ENCODE assay signal across 8 mouse cellular contexts in the genomic region with DNA sequence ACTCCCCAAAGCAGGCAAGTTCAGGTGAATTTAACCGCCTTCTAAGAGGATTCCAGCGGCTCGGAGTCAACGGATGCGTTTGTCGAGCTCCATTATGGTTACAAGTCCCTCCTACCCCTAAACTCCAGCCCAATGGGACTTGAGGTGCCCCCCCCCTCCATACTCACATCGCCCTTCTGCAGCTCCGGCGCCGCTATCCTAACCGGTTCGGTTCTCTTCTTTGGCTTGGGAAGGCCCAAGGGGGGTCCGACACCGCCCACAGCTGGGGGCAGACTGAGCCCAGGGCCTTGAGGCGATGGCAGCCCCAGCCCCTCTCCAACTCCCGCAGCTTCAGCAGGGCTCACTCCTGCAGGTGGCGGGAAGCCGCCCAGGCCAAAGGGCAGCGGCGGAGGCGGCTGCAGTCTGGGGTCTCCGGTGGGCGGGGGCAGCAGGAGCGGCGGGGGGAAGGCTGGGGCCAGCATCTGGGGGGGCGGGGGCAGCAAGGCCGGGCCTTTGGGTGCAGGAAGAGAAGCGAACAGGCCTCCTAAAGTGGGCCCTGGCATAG. TPM values are rescaled to one million over a fixed set of nuclear protein-coding genes. Genes with fewer than 3 reads are reported as not detected.
DNase-seq lines count a peak whose midpoint lies in the region; ATAC-seq lines count a peak whose summit lies in the region.

No protein-coding gene starts in this region.

- no peak; the same call in none of the 2 replicates for ATAC-seq in intestine, embryonic 16.5 days
- ATAC-seq in limb, embryonic 15.5 days (ENCODE audit: insufficient number of reproducible peaks, low FRiP score, low TSS enrichment, low read depth), result no peak

- H3K27ac ChIP-seq in intestine, embryonic 16.5 days (ENCODE audit: low read length), result peak overlapping the region; percentile 96
- peak overlapping the region; percentile 92 for H3K27ac ChIP-seq in limb, embryonic 15.5 days

- H3K4me3 ChIP-seq in intestine, embryonic 16.5 days (ENCODE audit: low read length), result peak overlapping the region; percentile 100
- H3K4me3 ChIP-seq in limb, embryonic 15.5 days, result peak overlapping the region; percentile 99

- H3K9ac ChIP-seq in intestine, embryonic 16.5 days (ENCODE audit: low read depth, low read length), result peak overlapping the region; percentile 96
- H3K9ac ChIP-seq in limb, embryonic 15.5 days, result peak overlapping the region; percentile 96

- DNase-seq in spleen, adult 18-20 months, result peak; percentile 30 to 42
- no peak for DNase-seq in spleen, adult 12 weeks (ENCODE audit: low spot score)
- DNase-seq in cerebellum, adult 9-11 months, result peak; percentile 85
- DNase-seq in frontal cortex, postnatal 14 days (ENCODE audit: low spot score in 2 of 2), result peak; percentile 30 to 37
- DNase-seq in naive thymus-derived CD4-positive, alpha-beta T cell, adult 2 months (ENCODE audit: low read depth), result peak; percentile 57
- DNase-seq in testis, postnatal 10 days (ENCODE audit: low spot score), result peak; percentile 69

- no peaks in the 10 kb centered on the region for H3K27me3 ChIP-seq in intestine, embryonic 16.5 days (replicated peaks; ENCODE audit: control insufficient read depth, insufficient read depth, low read length)
- H3K27me3 ChIP-seq in limb, embryonic 15.5 days, result no peaks in the 10 kb centered on the region

- H3K36me3 ChIP-seq in intestine, embryonic 16.5 days (ENCODE audit: control insufficient read depth, insufficient read depth, low read length), result no peaks in the 10 kb centered on the region
- H3K36me3 ChIP-seq in limb, embryonic 15.5 days, result peaks cover 10% of the 10 kb centered on the region

- under 1% methylated on average over 24 of the region's 28 CpGs for WGBS in intestine, embryonic 16.5 days
- WGBS in limb, embryonic 15.5 days, result under 1% methylated on average over 27 of the region's 28 CpGs

- H3K9me3 ChIP-seq in intestine, embryonic 16.5 days (ENCODE audit: control insufficient read depth, low read length), result no peaks in the 10 kb centered on the region
- no peaks in the 10 kb centered on the region for H3K9me3 ChIP-seq in limb, embryonic 15.5 days

- peaks cover 17% of the 10 kb centered on the region for H3K4me1 ChIP-seq in intestine, embryonic 16.5 days (ENCODE audit: control insufficient read depth, insufficient read depth, low read length)
- peaks cover 20% of the 10 kb centered on the region for H3K4me1 ChIP-seq in limb, embryonic 15.5 days

- peak overlapping the region; percentile 74 for H3K4me2 ChIP-seq in intestine, embryonic 16.5 days (ENCODE audit: low read depth, low read length)
- peak overlapping the region; percentile 69 for H3K4me2 ChIP-seq in limb, embryonic 15.5 days

RNA-seq across cellular contexts. Expression of a gene that starts 0.6 kb away (rescaled TPM):
- polyA plus RNA-seq in intestine, embryonic 16.5 days (2015; fragmentation: Nextera tagmentation; extraction: Ambion mirVana), result 9.8 and 10.7 TPM in 2 replicates
- 13.1 and 15.0 TPM in 2 replicates for polyA plus RNA-seq in limb, embryonic 15.5 days (2015; fragmentation: Nextera tagmentation; extraction: Ambion mirVana)

RNA-seq across cellular contexts. Expression of a gene that starts 21.3 kb away (rescaled TPM):
- polyA plus RNA-seq in intestine, embryonic 16.5 days (2015; fragmentation: Nextera tagmentation; extraction: Ambion mirVana), result 75.5 and 76.0 TPM in 2 replicates
- 223 and 241 TPM in 2 replicates for polyA plus RNA-seq in limb, embryonic 15.5 days (2015; fragmentation: Nextera tagmentation; extraction: Ambion mirVana)

RNA-seq across cellular contexts. Expression of a gene that starts 34.5 kb away (rescaled TPM):
- polyA plus RNA-seq in intestine, embryonic 16.5 days (2015; fragmentation: Nextera tagmentation; extraction: Ambion mirVana), result 78.7 and 80.6 TPM in 2 replicates
- polyA plus RNA-seq in limb, embryonic 15.5 days (2015; fragmentation: Nextera tagmentation; extraction: Ambion mirVana), result 62.9 and 64.3 TPM in 2 replicates

RNA-seq across cellular contexts. Expression of a gene that starts 38.2 kb away (rescaled TPM):
- 0.36 and 0.37 TPM in 2 replicates for polyA plus RNA-seq in intestine, embryonic 16.5 days (2015; fragmentation: Nextera tagmentation; extraction: Ambion mirVana)
- 0.05 TPM in 1 of 2 replicates, not detected in the other for polyA plus RNA-seq in limb, embryonic 15.5 days (2015; fragmentation: Nextera tagmentation; extraction: Ambion mirVana)

RNA-seq across cellular contexts. Expression of a gene that starts 45.3 kb away (rescaled TPM):
- 37.2 and 39.8 TPM in 2 replicates for polyA plus RNA-seq in intestine, embryonic 16.5 days (2015; fragmentation: Nextera tagmentation; extraction: Ambion mirVana)
- polyA plus RNA-seq in limb, embryonic 15.5 days (2015; fragmentation: Nextera tagmentation; extraction: Ambion mirVana), result 48.5 and 56.0 TPM in 2 replicates
